Mouse (Mus musculus): ENCODE measurements around the gene Amotl2.

The Amotl2 gene

DNA sequence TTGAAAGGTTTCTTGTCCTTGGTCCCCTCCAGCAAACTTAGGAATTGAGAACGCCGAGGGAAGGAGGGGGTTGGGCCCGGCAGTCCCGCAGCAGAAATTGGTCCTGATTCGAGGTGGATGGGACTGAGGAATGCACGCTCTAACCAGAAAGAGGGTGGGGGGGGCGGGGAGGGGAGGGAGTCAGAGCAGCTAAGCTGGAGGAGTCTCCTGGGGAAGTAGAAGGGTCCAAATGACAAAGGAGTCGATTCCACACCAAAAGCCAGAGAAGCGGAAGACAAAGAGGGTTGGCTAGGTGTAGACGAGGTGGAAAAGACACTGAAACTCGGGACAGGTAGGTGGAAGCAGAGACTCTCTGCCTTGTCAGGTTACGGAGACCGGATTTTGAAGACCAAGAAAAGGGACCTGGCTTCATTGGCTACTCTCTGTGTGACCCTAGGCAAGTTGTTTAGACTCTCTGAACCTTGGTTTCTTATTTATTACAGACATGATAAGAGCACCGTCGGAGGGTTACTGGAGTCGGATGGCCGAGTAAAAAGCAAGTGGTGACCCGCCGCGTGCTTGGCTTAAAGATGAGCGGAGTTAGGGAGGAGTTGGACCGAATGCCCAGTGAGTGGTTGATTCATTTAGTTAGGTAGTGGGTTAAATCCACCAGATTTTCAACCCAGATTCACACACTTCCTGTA lies at the start of gene Amotl2:
Gene Amotl2, plus strand, starts transcription at position 192 of the 683 bp plus-strand sequence.
- no peak for DNase-seq

DNA sequence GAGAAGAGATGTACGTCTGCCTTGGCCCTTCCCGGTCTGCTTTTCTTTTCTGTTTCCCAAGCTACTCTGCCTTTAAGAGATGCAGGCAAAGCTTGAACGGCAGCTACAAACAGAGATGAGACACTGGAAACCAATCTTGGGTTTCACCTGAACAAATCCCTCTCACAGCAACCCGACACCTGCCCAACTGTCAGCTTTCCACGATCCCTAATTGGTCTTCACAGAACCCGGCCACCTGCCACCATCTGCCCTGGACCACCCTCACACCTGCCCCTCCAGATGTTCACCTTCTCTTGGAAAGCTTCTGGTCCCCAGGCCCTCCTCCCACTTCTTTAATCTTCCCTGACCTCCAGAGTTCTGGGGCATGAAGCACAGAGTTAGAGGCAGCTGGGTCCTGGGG lies 48.4 kb upstream of the Amotl2 start:
- DNase-seq: no peak

DNA sequence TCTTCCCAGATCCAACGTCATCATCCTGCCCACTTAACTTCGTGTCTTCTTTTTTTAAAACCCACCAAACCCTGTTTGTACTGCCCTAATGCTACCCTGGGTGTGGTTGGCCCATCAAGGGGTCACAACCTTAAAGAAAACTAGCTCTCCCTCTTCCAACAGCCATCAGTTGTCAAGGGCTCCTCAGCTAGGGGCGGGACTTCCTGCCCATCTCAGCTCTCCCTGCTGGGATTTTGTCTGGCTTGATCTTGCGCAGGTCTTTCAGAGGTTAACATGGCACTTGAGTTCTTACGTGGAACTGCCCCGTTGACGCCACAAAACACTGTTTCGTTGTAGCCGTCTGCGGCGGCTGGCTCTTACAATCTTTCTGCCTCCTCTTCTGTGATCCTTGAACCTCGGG lies 47.6 kb upstream of the Amotl2 start:
- no peak for DNase-seq

DNA sequence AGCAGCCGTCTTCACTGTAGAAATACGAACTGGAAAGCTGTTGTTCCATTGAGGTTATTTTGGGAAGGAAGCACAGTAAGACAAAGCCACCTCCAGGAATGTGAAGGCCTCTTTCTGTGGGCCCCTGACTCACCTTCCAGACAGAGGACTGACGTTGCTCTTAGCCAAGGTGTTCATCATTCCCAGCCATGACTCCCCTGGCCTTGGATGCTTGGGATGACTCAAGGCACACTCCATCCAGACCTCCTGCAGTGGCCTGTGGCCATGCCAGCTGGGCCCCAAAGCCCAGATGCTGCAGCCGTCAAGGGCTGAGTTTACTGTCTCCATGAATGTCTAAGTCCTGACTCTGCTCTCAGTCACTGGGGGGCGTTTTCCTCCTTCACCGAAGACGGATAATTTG lies 43.1 kb upstream of the Amotl2 start:
- no peak for DNase-seq

DNA sequence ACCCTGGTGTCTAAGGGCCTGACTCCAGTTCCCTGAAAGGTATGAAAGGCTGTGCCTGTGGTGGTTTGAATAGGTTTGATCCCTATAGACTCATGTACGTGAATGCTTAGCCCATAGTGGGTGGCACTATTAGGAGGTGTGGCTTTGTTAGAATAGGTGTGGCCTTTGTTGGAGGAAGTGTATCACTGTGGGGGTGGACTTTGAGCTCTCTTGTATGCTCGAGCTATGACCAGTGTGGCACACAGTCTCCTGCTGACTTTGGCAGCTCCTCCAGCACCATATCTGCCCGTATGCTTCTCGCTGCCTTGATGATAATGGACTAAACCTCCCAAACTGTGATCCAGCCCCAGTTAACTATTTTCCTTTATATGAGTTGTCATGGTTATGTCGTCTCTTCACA lies 40.5 kb upstream of the Amotl2 start:
- no peak for DNase-seq

DNA sequence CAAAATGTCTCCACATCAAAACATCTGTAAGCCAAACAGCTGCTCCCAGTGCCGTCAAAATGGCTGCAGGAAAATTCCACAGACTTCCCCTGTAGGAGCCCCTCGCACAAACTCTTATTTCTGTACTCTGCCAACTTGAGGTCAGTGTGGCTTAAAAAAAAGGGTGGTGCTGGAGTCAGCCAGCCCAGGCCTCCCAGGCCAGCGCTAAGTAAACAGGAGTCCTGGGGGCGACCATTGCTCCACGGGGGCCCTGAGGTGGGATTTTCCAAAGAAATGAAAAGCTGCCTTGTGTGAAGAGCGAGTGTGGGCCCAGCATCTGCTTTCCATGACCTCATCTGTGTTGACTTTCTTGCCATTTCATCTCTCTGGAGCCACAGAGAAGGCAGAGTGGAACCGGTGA lies 35.0 kb upstream of the Amotl2 start:
- no peak for DNase-seq

DNA sequence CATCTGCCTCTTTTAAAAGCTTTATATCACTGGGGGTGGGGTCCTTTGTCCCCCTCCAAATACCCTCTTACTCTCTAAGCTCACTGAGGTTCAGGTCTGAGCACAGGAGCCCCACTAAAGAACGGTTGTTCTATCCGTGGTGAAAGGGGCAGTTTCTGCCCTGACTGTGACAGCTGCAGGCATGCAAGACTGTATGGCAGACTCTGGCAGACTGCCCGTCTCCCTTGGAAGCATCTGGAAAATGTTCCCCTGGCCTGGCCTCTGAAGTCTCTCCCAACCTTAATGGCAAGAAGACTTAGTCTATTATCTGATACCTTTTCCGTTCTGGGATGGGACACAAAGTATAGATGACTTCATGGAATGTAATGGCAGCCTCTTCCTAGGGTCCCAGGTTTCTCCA lies 28.5 kb upstream of the Amotl2 start:
- DNase-seq: peak; percentile 13

DNA sequence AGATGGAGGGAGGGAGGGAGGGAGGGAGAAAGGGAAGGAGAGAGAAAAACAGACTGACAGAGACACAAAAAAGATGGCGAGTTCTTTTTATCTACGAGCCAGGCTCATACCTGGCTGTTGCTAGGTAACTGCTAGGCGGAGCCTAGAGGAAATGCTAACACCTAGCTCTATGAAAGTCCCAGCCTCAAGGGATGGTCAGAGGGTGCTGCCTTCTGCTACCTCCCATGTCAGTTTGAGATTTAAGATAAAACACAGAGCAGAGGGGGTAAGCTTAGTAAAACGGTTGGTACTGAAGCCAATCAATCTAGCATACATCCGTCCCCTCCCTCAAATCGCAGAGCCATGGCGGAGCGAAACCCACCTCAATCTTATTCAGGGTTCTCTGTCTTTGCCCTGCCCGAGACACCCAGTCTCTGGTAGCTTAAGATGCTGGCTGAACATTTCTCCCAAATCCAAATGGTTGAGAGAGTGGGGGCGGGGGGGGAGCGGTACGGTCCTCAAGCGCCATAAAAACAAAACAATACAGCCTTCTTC lies 27.0 kb upstream of the Amotl2 start:
- DNase-seq: peak; percentile 56

DNA sequence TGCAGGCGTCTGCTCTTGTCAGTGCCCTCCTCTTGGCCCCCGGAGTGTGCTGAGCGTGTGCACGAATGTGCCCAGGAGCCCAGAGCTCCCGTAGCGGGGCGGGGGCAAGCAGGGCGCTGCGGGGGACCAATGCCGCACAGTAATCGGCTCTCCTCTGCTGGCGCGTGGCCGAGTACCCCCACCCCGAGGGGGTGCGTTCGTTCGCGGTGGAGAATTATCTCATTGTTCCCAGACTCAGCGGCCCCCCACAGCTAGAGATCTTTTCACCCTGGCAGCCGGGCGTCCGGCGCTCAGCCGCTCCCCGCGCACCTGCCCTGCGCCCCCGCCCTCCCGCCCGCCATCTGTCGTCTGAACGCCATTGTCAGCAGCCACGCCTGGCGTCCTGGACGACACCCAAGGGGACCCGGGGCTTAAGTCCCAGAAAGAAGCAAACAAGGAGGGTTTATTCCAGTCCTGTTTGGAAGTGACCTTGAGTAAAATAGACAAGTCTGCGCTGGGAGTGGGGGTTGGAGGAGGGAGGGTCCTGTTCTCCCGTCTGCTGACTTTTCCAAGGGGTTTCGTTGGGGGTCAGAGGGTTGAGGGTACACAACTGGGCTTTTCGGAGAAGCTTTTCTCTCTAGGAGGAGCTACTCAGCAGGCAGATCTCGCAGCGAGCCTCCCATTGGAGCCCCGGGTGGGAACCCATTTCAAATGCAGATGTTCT lies 26.4 kb upstream of the Amotl2 start:
- peak; percentile 85 for DNase-seq

DNA sequence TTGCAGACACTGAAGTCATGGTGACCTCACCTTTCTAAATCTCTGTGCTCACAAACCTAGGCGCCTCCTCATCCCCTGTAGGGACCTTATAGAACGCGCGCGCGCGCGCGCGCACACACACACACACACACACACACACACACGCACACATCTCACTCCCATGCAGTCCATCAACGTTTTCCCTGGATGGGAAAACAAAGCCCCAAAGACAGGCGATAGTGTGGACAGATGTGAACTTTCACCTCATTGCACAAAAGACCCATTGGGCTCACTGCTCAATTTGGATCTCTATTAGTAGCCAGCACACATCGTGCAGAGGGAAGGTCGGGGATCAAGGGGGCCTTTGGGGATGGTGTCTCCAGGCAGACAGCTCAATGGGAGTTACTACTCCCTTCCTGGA lies 25.6 kb upstream of the Amotl2 start:
- peak; percentile 29 for DNase-seq

DNA sequence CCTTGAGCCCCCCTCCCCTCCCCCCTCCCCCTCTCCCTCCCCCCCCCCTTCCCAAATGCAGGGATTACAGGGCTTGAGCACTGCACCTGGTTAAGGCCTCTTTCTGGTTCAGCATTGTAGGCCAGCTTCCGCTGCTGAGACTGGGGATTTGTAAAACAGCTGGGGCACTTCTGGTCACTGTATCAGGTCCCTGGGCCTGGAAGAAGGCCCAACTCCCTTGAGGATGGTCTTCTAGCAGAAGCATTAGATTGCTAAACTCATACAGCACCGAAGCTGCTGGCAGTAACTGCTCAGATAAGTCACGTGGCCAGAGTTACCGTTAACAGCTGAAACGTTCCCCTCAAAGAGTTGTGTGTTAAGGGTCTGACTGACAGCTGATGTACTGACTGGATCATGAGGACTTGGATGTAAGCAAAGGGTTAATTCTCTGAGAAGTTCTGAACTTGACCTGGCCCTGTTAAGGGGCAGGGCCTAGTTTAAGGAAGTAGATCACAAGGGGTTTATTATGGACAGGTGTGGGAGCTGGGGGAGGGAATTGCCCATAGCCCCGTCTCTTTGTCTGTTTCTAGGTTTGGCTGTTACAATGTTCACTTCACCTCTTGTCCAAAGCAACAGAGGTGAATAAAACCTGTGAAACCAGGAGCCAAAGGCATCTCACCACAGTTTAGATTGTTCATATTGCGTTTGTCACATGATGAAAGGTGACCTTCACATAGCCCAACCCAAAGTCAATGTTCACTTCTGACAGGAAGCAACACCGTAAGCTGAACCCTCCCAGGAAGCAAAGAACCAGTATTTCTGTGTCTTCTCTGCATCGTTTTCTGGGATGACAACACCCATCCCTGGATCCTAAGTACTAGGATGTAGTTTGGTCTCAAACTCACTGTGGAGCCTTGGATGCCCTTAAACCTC lies 23.7 kb upstream of the Amotl2 start:
- peak; percentile 10 for DNase-seq

DNA sequence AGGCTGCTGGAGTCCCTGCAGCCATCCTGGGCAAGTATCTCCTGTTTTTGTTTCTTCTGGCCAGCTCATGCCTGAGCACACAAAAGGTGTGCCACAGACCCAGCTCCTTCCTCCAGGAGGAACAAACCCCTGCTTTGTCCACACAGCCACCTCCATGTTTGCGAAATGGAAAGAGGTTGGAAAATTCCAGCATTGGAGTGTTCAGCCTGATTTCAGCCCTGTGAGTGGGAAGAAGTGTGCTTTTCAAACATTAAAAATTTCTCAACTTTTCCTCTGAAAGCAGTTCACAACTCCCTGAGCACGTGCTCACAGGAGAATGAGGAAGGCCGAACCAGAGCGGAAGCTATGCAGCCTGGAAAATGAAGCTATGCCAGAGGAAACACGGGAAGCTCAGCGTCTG lies 15.4 kb upstream of the Amotl2 start:
- no peak for DNase-seq

DNA sequence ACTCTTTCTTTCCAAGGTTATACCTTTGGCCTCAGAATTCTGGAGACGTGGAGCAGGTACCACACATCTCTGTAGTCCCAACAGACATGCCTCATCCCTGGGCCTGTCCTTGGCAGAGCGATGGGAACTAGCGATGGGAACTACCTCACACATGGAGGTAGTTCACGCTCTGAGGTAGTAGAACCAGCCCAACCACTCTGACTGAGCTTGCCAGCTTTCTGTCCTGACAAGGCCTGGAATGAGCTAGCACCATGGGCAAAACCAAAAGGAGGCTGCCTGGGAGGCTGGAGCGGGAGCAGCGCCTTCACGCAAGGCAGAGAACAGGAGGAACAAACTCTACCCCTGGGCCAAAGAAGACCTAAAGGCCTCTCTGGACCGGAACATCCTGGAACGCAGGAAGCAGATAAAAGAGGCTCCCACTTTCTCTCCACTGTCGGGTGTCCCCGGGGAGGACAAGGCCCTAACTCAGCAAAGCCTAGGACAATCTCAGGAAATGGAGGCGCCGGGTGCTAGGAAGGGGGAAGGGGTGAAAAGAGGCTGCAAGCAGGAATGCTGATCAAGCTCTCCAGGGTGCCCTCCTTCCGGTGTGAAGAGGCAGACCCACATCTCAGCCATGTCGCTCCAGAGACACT lies 6.9 kb upstream of the Amotl2 start:
- no peak for DNase-seq

DNA sequence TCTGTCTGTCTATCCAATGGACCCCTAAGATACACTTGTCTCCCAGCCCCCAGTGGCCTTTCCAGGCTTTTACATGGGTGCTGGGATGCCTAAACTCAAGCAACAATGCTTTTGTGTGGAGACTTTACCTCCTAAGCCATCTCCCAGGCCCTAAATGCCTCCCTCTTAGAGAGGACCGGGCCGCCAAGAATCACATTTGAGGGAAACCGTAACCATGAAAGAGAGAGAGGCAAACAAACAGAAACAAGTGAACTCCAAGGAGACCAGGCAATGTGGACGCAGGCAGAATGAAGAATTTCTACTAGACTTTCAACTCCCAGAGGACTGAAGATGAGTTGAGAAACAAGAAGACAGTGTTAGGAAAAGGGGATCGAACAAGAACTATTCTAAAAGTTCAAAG lies 6.0 kb upstream of the Amotl2 start:
- no peak for DNase-seq

DNA sequence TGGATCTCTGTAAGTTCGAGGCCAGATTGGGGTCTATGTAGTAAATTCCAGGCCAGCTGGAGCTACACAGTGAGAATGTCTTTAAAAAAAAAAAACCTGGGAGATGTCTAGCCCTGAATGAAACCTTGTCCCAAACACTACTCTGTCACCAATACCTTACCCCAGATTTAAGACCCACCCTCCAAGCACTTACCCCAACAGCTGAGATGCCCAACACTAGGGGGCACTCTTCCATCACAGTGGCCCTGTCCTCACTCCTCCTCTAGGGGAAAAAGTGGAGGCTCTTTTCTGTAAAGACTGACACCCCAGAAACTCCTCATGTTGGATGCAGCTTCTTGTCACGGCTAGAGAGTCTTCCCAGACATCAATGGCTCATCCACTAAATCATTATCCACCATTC lies 2.7 kb upstream of the Amotl2 start:
- peak; percentile 54 for DNase-seq

DNA sequence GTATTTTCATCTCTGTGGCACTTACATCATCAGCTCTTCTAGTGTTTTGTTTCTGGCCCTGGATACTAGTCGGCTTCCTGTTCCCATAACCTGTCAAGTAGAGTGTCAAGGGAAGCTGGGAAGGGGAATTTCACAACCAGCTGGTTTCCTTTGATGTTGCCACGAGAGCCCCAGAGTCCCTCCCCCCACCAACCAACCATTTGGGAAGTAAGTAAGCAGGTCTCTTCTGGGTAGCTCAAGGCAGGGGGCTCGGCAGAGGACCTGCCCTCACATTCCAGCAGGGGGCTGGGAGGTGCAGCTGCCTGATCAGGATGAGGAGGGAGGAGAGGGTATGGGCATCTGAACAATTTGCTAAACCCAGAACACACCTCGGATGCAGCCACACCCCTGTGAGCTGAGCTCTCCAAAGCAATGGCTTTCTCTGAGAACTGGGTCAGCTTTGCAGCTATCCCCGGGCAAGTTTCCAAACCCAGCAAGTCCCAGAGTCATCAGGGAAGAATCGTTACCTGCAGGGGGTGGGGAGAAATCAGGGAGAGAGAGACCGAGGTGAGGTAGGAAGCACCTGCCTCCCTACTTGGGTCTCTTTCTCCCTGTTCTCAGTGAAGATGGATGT lies 1.5 kb upstream of the Amotl2 start:
- peak; percentile 54 for DNase-seq

DNA sequence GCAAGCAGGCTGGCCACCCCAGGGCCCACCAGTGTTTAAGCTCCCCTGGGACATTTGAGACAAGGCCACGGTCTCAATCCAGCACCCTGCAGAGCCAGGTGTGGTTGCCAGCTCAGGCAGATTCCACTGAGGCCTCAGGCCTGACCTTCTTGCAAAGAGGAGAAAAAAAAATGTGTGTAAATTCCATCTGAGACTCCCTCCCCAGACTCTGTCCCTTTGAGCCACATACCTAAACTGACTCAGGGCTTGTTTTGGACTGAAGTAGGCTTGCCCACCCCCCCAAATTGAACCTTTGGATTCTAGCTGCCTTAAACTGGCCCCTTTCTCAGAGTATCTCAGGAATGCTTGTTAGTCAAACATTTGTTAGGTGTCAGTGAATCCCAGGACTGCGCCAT lies 969 bp upstream of the Amotl2 start:
- DNase-seq: no peak

DNA sequence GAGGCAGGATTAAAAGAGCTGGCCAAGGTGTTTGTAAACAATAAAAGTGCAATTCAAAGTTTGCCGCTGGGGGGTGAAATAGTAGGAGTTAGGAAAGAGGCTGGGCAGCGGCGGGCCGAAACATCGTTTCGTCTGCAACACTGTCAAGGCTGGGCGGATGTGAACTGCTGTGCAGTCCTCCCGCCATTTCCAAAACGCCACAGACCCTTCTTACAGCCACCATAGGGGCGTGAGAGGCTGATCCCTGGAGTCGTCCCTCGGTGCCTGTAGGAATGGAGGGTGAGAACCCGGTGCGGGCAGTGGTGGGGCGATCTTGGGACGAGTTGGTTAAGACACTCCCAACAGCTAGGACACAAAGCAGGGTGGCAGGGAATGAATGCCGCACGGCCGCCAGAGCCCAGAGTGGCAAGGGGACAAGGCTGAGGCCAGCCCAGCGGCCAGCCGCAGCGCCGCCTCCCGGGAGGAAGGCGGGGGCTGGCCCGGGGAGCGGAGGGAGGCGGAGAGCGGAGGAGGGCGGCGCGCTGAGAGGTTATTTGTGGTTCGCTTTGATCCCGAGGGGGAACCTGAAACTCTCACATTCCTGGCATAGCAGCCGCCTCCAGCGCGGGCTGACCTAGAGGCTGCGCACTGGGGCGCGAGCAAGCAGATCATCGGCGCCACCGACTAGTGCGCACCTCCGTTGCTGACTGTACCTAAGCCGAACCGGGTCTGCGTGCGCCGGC lies 853 bp downstream of the Amotl2 start:
- DNase-seq: peak; percentile 88

DNA sequence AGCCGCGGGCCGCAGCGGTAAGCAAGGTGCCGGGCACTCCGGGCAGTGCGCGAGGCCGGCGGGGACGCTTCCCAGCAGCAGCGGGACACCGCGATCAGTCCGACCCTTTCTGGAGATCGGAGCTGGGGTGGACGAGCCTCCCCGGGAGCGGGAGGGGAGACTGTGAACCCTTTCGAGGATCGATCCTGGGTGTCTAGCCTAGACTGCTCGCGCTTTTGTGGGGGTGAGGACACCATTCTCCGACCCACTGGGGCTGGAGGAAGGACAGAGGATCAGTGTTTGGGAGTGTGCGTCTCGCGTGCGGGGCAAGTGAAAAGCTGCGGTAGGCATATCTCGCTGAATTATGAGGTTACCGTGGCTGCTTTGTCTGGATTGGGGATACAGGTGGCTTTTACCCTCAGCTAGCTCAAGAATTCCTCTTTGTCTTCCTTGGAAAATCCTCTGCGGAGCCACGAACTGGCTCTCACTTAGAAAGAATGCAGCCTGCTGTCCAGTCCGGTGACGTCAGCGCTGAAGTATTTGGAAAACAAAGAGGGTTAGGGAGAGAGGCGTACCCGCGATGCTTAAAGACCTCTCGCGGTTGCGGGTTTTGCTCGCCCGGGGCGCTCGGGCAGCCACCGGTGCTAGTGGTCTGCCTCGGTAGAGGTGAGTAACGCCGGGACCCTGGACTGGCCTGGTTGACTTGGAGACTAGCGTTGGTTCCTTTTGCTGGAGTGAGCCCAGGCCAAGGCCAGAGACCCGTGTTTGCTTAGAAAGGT lies 1.6 kb downstream of the Amotl2 start:
- DNase-seq: peak; percentile 86

DNA sequence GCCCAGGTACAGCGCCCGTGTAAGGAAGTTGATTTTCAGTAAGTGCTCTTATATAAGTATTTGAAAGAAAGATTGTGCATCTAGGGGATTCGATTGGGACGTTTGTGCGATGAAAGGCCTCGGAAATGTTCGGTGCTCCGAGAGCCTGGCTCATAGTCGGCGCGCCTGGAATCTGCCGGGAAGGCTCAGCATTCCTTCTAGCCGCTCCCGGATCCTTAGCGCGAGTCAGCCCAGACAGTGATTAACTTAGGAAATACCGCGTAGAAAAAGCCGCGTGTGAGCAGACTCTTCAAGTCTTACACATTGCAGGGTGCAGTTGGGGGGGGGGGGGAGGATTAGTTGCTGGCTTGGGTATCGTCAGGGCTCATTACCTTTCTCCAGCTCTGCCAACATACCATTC lies 2.2 kb downstream of the Amotl2 start:
- no peak for DNase-seq

DNA sequence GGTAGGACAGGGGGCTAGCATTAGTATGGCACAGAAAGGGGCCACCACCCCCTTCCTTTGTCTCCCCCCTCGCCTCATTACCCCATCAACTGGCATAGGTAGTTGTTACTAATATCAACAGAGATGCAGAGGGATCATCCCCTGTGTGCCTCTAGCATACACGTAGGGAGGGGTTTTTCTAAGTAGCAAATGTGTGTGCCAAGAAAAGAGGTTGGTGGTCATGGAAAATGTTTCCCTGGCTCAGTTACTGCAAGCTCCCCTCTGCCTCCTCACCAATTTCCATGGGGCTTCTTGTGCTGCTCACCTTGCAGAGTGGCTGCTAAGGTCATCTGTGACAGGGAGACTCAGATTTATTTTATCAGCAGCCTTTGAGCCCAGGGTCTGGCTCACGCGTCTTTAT lies 2.6 kb downstream of the Amotl2 start:
- DNase-seq: no peak

Measured in cerebellum, adult 9-10 months (tissue).